Mouse (Mus musculus): ENCODE data around the gene Slc35b1. TPM values are rescaled to one million over a fixed set of nuclear protein-coding genes. Genes with fewer than 3 reads are reported as not detected.

Slc35b1 gene
- polyA plus RNA-seq, 1 experiment from 2014 or later = 116 TPM

- peaks cover 32% of the 10 kb centered on the region for H3K4me1 ChIP-seq
- H3K4me3 ChIP-seq = no peak overlapping the region
- H3K36me3 ChIP-seq (replicated peaks) = peaks cover 71% of the 10 kb centered on the region
- no peak overlapping the region for H3K27ac ChIP-seq (replicated peaks)
- H3K27me3 ChIP-seq (replicated peaks; ENCODE audit: low read depth, poor library complexity, severe bottlenecking) = no peaks in the 10 kb centered on the region
- no peaks in the 10 kb centered on the region for H3K9me3 ChIP-seq
- no peak for DNase-seq (ENCODE audit: low spot score)
- 81% methylated on average over 3 of the region's 3 CpGs for WGBS
Observed at GRCm38 (mm10) chr11:95389006-95389405, 4.5 kb downstream of the Slc35b1 start.

- peaks cover 36% of the 10 kb centered on the region for H3K4me1 ChIP-seq
- H3K36me3 ChIP-seq (replicated peaks) = peaks cover 71% of the 10 kb centered on the region
- 93% methylated on average over 6 of the region's 6 CpGs for WGBS
- no peak overlapping the region for H3K4me3 ChIP-seq
- no peak overlapping the region for H3K27ac ChIP-seq (replicated peaks)
- no peak for DNase-seq (ENCODE audit: low spot score)
- H3K27me3 ChIP-seq (replicated peaks; ENCODE audit: low read depth, poor library complexity, severe bottlenecking) = no peaks in the 10 kb centered on the region
- no peaks in the 10 kb centered on the region for H3K9me3 ChIP-seq
Observed at GRCm38 (mm10) chr11:95390420-95390819, 5.9 kb downstream of the Slc35b1 start.

GRCm38 (mm10) chr11:95391201-95391600 lies 6.7 kb downstream of the Slc35b1 start:
- H3K9me3 ChIP-seq = no peaks in the 10 kb centered on the region
- 89% methylated on average over 4 of the region's 4 CpGs for WGBS
- H3K36me3 ChIP-seq (replicated peaks) = peaks cover 70% of the 10 kb centered on the region
- no peak overlapping the region for H3K27ac ChIP-seq (replicated peaks)
- DNase-seq (ENCODE audit: low spot score) = no peak
- no peaks in the 10 kb centered on the region for H3K27me3 ChIP-seq (replicated peaks; ENCODE audit: low read depth, poor library complexity, severe bottlenecking)
- H3K4me3 ChIP-seq = no peak overlapping the region
- H3K4me1 ChIP-seq = peaks cover 31% of the 10 kb centered on the region

GRCm38 (mm10) chr11:95391743-95392142 lies 7.3 kb downstream of the Slc35b1 start:
- Histone ChIP-seq H3K9me3 (no peaks in the 10 kb centered on the region), H3K36me3 (replicated peaks) (peaks cover 64% of the 10 kb centered on the region), H3K4me3 (no peak overlapping the region), H3K27ac (replicated peaks) (peak overlapping the region; percentile 37; the same call in 1 of the 2 replicates), H3K4me1 (peaks cover 28% of the 10 kb centered on the region), H3K27me3 (replicated peaks; ENCODE audit: low read depth, poor library complexity, severe bottlenecking) (no peaks in the 10 kb centered on the region)
- no peak for DNase-seq (ENCODE audit: low spot score)
- 83% methylated on average over 5 of the region's 5 CpGs for WGBS

GRCm38 (mm10) chr11:95392223-95392667 lies 7.8 kb downstream of the Slc35b1 start:
- H3K4me1 ChIP-seq = peaks cover 28% of the 10 kb centered on the region
- H3K36me3 ChIP-seq (replicated peaks) = peaks cover 59% of the 10 kb centered on the region

GRCm38 (mm10) chr11:95392708-95393499 lies 8.4 kb downstream of the Slc35b1 start:
- H3K36me3 ChIP-seq (replicated peaks) = peaks cover 53% of the 10 kb centered on the region
- WGBS = 74% methylated on average over 11 of the region's 11 CpGs
- peak overlapping the region; percentile 31 for H3K27ac ChIP-seq (replicated peaks)
- H3K9me3 ChIP-seq = no peaks in the 10 kb centered on the region
- no peak overlapping the region for H3K4me3 ChIP-seq
- H3K4me1 ChIP-seq = peaks cover 30% of the 10 kb centered on the region
- no peaks in the 10 kb centered on the region for H3K27me3 ChIP-seq (replicated peaks; ENCODE audit: low read depth, poor library complexity, severe bottlenecking)
- no peak for DNase-seq (ENCODE audit: low spot score)

More at GRCm38 (mm10) chr11:95392223-95392667, 7.8 kb downstream of the Slc35b1 start:
- Histone ChIP-seq H3K9me3 (no peaks in the 10 kb centered on the region), H3K4me3 (no peak overlapping the region), H3K27me3 (replicated peaks; ENCODE audit: low read depth, poor library complexity, severe bottlenecking) (no peaks in the 10 kb centered on the region), H3K27ac (replicated peaks) (peak overlapping the region; percentile 7)
- 74% methylated on average over 7 of the region's 7 CpGs for WGBS
- no peak for DNase-seq (ENCODE audit: low spot score)

- peak overlapping the region; percentile 31 for H3K27ac ChIP-seq (replicated peaks)
- no peaks in the 10 kb centered on the region; the same call in 1 of the 2 replicates for H3K27me3 ChIP-seq (replicated peaks; ENCODE audit: low read depth, poor library complexity, severe bottlenecking)
- H3K9me3 ChIP-seq = no peaks in the 10 kb centered on the region
- 28% methylated on average over 5 of the region's 5 CpGs for WGBS
- peak; percentile 44 for DNase-seq (ENCODE audit: low spot score)
- H3K36me3 ChIP-seq (replicated peaks) = peaks cover 47% of the 10 kb centered on the region
- peaks cover 33% of the 10 kb centered on the region for H3K4me1 ChIP-seq
- no peak overlapping the region for H3K4me3 ChIP-seq
Observed at GRCm38 (mm10) chr11:95393500-95393816, 9.0 kb downstream of the Slc35b1 start.

GRCm38 (mm10) chr11:95394112-95394511 lies 9.6 kb downstream of the Slc35b1 start:
- peaks cover 5% of the 10 kb centered on the region for H3K27me3 ChIP-seq (replicated peaks; ENCODE audit: low read depth, poor library complexity, severe bottlenecking)
- peak overlapping the region; percentile 3; the same call in 1 of the 2 replicates for H3K27ac ChIP-seq (replicated peaks)
- H3K4me1 ChIP-seq = peaks cover 33% of the 10 kb centered on the region
- WGBS = 63% methylated on average over 5 of the region's 5 CpGs
- no peak overlapping the region for H3K4me3 ChIP-seq
- no peaks in the 10 kb centered on the region for H3K9me3 ChIP-seq
- peaks cover 41% of the 10 kb centered on the region for H3K36me3 ChIP-seq (replicated peaks)
- DNase-seq (ENCODE audit: low spot score) = no peak

- peaks cover 18% of the 10 kb centered on the region for H3K27me3 ChIP-seq (replicated peaks; ENCODE audit: low read depth, poor library complexity, severe bottlenecking)
- H3K4me3 ChIP-seq = no peak overlapping the region
- WGBS = 85% methylated on average over 1 of the region's 1 CpGs
- H3K27ac ChIP-seq (replicated peaks) = peak overlapping the region; percentile 1; the same call in 1 of the 2 replicates
- H3K4me1 ChIP-seq = peaks cover 33% of the 10 kb centered on the region
- no peaks in the 10 kb centered on the region for H3K9me3 ChIP-seq
- peaks cover 16% of the 10 kb centered on the region for H3K36me3 ChIP-seq (replicated peaks)
- no peak for DNase-seq (ENCODE audit: low spot score)
Observed at GRCm38 (mm10) chr11:95396548-95396947, 12.1 kb downstream of the Slc35b1 start.

- Histone ChIP-seq H3K4me1 (peaks cover 36% of the 10 kb centered on the region), H3K27ac (replicated peaks) (no peak overlapping the region; the same call in 1 of the 2 replicates), H3K4me3 (no peak overlapping the region), H3K36me3 (replicated peaks) (0 out of 2 replicates have a peak, but pooled peaks cover 5% of the 10 kb centered on the region), H3K9me3 (no peaks in the 10 kb centered on the region), H3K27me3 (replicated peaks; ENCODE audit: low read depth, poor library complexity, severe bottlenecking) (peaks cover 18% of the 10 kb centered on the region)
- peak; percentile 84 for DNase-seq (ENCODE audit: low spot score)
- WGBS = 65% methylated on average over 14 of the region's 14 CpGs
Observed at GRCm38 (mm10) chr11:95397843-95398835, 13.6 kb downstream of the Slc35b1 start.

- DNase-seq (ENCODE audit: low spot score) = no peak
- WGBS = 83% methylated on average over 13 of the region's 13 CpGs
- Histone ChIP-seq H3K4me3 (no peak overlapping the region), H3K9me3 (no peaks in the 10 kb centered on the region), H3K36me3 (replicated peaks) (no peaks in the 10 kb centered on the region), H3K27me3 (replicated peaks; ENCODE audit: low read depth, poor library complexity, severe bottlenecking) (peaks cover 18% of the 10 kb centered on the region), H3K4me1 (peaks cover 33% of the 10 kb centered on the region), H3K27ac (replicated peaks) (no peak overlapping the region)
Observed at GRCm38 (mm10) chr11:95399520-95400020, 15.1 kb downstream of the Slc35b1 start.

GRCm38 (mm10) chr11:95401568-95401967 lies 17.1 kb downstream of the Slc35b1 start:
- no peak for DNase-seq (ENCODE audit: low spot score)
- WGBS = 92% methylated on average over 5 of the region's 5 CpGs
- Histone ChIP-seq H3K27me3 (replicated peaks; ENCODE audit: low read depth, poor library complexity, severe bottlenecking) (peaks cover 18% of the 10 kb centered on the region), H3K9me3 (no peaks in the 10 kb centered on the region), H3K4me1 (peaks cover 28% of the 10 kb centered on the region), H3K27ac (replicated peaks) (0 out of 2 replicates have a peak overlapping the region, but pooled peaks have one; percentile 59), H3K4me3 (no peak overlapping the region), H3K36me3 (replicated peaks) (no peaks in the 10 kb centered on the region)

All from embryonic facial prominence, embryonic 10.5 days (tissue).